Mouse (Mus musculus): ENCODE results near the gene Gm49384. TPM values are rescaled to one million over a fixed set of nuclear protein-coding genes. Genes with fewer than 3 reads are reported as not detected.
A peak's percentile ranks its signal among the peaks of the same experiment; 100 is the strongest.

The Gm49384 gene
- total RNA-seq, 2 experiments from 2014 or later: 1.4 to 2.0 TPM

DNA sequence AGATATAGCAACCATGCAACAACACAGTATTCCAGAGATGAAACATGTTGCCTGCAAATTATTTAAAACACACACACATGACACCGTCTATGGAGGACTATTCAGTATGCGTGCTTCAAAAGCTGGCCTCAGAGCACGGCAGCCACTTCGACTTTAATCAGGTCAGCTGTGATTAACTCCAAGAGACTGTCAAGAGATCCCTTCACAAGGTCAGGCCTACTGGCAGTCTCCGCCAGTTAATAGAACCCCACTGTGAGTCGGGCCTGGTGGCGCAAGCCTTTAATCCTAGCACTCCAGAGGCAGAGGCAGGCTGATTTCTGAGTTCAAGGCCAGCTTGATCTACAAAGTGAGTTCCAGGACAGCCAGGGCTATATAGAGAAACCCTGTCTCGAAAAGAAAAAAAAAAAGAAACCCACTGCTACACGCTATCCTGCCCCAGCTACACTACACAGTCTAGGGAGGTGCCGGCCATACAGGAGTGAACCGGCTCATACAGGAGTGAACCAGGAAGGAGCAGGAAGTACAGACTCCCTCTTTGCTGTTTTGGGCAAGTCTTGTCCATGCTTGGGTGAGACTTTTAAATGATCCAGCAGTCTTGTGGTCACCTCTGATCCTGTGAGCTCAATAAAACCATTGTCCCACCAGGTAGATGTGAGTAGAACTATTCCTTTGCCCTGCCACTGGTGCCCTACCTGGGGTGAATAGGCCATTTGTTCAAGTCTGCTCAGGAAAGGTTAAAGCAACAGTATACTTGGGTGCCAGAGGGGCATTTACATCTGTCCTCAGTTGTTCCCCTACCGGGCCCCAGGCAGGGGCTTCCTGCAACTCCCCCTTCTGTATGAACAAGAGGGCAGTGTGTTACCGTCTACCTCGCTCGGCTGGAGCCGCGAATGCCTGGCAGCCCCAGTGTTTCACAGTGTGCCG, 6.3 kb upstream of the Gm49384 start:
- intact Hi-C loops (cut with DNase I; ENCODE audit: low total_unique reads): loop anchor here (10.0 kb wide), 1 partner anchor 124 kb away; no protein-coding TSS in a partner anchor
- no peak for DNase-seq

DNA sequence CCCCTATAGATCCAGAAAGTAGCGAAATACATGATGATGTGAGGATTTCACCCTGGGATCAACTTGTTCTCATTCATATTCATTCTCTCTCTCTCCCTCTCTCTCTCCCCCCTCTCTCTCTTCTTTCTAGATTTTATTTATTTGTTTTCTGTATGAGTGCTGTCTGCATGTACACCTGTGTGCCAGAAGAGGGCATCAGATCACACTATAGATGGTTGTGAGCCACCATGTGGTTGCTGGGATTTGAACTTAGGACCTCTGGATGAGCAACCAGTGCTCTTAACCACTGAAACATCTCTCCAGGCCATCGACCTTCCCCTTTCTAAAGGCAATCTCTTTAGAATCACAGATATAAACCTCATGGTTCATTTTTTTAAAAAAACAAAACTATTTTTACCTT, 4.5 kb upstream of the Gm49384 start:
- DNase-seq: no peak
- intact Hi-C loops (cut with DNase I; ENCODE audit: low total_unique reads): no loop called here

DNA sequence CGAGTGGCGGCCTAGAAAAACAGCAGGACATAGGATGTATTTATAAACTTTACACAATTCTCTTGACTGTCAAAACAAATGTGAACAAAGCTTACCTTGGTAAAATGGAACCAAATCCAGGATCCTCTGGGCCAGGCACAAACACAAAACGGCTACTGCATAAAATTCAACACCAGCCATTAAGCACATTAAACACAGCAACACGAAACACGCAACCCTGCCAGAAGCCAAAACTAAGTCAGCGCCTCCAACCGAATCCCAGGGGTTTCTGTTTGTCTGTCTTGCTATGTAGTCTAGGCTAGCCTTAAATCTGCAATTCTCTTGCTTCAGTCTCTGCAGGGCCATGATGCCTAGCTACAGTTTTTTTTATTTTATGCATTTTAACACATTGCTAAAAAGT, 3.9 kb upstream of the Gm49384 start:
- intact Hi-C loops (cut with DNase I; ENCODE audit: low total_unique reads): no loop called here
- no peak for DNase-seq

DNA sequence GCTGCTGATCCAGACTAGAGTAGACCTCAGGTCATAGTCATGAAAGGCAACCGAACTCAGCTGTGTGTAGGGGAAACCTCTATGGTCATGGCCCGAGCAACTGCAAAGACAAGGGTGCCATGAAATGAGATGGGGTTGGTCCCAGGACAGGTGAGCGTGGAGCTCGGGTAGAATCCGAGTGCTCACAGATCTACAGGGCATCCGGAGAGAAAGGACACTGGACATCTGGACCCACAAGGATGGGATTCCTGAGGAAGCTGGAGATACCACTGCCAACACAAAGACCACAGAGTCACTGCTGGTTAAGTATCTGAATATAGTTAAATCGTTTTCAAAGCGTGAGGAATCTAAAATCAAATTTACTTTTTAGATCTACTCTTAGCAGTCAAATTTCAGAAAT, 3.3 kb upstream of the Gm49384 start:
- no peak for DNase-seq
- intact Hi-C loops (cut with DNase I; ENCODE audit: low total_unique reads): no loop called here

DNA sequence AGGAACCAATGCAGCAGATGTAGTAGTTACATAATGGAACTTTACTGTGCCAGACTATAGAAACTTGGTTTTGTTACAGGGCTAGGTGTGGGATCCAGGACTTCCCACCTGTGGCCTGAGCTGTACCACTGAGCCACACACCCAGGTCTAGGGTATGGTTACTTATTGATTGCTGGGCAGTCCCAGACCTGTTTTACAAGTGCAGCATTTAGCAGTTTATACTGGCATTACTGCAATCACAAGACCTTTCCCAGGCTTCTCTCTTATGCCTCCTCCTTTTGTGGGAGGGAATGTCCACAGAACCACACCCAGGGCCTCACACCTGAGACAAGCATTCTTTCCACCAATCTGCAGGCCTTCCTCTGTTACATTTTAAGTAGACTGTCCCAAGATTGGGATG, 5.1 kb downstream of the Gm49384 start:
- no peak for DNase-seq
- intact Hi-C loops (cut with DNase I; ENCODE audit: low total_unique reads): no loop called here

DNA sequence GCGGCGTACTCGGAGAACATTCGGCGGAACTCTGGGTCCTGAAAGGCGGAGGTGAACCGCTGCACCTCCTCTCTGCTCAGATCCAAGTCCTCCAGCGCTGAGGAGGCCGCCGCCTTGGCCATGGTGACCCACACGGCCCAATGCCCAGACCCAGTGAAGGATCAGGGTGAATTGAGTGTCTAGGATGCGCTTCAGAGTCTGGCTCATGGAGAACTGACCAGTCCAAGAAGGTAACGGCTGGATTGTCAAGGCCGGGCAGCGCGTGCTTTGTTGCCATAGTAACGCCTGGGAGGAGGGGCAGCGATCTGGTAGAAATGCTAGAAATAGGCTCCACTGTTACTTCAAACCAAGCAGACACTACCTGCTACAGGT, 5.9 kb downstream of the Gm49384 start, which contains the start of gene Dnaaf2:
TSS of gene Dnaaf2 (minus strand) at position 266 of the 372 bp plus-strand sequence.
- intact Hi-C loops (cut with DNase I; ENCODE audit: low total_unique reads): no loop called here
- peak; percentile 56 for DNase-seq

DNA sequence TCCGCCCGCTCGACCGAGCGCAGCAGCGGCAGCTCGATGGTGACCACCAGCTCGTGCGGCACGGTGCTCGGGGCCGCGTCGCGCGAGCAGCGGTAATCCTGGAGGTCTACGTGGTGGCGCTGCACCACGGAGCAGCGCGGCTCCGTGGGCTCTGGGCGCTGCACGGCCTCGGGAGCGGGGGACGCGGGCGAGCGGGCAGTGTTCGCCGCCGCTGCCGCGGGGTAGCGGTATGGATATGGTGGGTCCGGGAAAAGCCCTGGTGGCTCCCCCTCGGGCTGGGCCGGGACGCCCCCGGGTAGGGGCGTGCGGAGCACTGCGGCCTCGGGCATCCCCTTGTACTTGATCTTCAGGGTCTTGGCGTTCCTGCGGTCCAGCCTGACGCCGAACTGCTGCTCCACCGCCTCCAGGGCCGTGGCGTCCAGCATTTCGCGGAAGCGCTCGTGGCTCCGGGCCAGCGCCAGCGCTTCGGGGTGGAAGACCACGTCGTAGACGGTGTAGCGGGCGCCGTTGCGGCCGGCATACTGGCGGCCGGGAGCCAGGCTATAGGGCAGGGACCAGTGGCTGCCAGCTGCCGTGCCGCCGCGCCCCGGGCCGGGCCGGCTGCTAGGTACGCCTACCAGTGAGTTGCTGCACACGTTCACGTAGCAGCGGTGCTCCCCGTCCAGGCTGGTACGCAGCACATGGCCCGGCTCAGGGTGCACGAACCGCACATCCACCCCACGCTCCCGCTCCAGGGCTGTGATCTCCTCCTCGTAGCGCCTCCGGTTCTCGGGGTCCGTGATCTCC, 6.5 kb downstream of the Gm49384 start:
- intact Hi-C loops (cut with DNase I; ENCODE audit: low total_unique reads): no loop called here
- DNase-seq: peak; percentile 64

DNA sequence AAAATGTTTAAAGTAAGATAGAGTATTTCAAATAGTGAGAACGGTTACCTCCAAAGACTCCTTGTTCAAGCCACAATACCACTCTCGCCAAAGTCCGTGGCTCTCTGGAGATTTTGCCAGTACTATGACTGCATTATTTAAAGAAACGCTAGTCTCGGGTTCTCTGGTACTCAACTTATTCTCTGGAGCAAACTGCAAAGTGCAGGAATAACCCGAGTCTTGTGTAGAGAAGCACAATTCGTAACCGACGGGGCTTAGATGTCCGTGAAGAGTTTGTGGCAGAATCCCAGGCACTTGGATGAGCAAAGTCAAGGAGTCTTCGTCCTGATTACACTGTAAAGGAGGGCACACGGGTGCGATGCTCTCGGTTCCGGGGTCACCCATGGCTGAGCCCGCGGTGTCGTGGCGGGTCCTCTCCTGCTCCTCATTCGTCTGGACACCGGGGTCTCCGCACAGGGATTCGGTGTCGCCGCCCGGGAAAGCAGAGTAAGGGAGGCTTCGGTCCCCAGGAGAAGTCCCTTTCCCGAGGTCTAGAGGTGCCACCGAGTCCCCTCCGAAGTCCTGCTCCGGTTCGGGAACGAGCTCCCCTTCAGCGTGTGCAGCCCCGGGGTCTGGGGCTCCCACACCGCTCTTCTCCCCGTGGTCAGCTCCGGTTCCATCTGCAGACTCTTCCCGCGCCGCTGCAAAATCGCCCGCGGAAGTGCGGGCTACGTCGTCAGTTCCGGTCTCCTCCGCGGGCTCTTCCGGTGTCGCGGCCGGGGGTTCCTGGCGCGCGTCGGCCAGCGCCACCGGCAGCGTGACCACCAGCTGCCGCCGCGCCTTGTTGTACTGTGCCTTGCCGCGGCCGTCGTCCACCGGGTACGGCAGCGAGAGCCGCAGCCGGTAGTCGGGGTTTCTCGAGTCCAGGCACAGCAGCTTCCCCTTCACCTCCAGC, 7.4 kb downstream of the Gm49384 start, which contains the start of gene Gm49383:
TSS of gene Gm49383 (minus strand) at position 661 of the 934 bp plus-strand sequence.
- DNase-seq: peak; percentile 70
- intact Hi-C loops (cut with DNase I; ENCODE audit: low total_unique reads): no loop called here

DNA sequence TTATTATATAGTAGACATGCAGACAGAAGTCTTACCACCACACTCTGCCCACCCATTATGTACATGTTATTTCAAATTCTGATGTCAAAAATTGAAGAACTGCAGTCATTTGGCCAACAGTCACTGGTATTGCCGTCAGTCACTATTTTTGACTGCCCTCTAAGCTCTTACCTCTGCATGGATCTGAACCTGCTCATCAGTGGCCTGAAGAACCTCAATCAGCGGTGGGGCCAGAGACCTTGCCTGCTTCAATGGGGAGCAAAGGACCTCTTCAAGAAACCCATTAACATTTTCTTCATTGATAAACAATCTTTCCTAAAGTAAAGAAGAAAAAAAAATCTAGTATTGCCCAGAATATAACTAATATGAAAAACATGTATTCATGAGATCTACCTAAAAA, 11.4 kb downstream of the Gm49384 start:
- intact Hi-C loops (cut with DNase I; ENCODE audit: low total_unique reads): no loop called here
- DNase-seq: no peak

DNA sequence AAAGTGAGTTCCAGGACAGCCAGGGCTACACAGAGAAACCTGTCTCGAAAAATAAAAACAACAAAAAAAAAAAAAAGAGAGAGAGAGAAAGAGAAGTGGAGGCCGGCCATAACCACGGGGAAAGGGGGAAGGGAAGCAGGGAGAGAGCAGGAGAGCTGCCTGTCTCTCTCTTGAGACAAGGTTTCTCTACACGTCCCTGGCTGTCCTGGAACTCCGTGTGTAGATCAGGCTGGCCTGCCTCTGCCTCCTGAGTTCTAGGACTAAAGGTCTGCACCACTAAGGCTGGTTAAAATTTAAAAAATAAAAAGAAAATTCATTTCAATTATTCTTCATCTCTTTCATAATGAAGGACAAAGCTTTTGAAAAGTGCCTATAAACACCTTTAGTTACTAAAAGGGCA, 12.7 kb downstream of the Gm49384 start:
- intact Hi-C loops (cut with DNase I; ENCODE audit: low total_unique reads): no loop called here
- no peak for DNase-seq

DNA sequence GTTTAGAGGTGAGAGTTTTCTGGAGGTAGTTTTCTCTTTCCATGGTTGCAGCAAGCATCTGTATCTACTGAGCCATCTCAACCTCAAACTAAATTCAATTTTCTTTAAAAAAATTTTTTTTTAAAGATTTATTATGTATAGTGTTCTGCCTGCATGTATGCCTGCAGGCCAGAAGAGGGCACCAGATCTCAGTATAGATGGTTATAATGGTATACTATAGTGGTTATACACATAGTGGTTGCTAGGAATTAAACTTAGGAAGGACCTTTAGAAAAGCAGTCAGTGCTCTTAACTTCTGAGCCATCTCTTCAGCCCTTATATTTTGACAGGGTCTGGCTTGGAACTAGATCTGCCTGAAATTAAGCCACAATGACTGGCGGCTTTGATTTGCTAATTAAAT, 13.5 kb downstream of the Gm49384 start:
- no peak for DNase-seq
- intact Hi-C loops (cut with DNase I; ENCODE audit: low total_unique reads): no loop called here

DNA sequence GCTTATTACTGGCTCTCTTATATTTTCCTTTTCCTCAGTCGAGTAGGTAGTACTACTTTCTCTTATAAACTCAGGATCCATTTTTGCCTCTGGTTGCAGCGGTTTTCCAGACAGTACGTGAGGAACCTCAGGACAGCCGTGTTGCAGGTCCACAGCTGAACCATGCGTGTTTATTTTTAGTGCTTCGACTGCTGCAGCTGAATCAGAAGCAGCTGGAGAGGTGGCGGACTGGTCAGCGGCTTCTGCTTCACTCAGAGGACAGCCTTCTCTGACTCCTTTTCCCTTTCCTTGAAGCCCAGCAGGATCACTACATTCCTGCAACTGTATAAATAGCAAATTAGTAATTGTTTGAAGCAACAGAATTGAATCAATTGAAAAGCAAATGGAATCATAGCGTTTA, 14.0 kb downstream of the Gm49384 start:
- no peak for DNase-seq
- intact Hi-C loops (cut with DNase I; ENCODE audit: low total_unique reads): no loop called here

DNA sequence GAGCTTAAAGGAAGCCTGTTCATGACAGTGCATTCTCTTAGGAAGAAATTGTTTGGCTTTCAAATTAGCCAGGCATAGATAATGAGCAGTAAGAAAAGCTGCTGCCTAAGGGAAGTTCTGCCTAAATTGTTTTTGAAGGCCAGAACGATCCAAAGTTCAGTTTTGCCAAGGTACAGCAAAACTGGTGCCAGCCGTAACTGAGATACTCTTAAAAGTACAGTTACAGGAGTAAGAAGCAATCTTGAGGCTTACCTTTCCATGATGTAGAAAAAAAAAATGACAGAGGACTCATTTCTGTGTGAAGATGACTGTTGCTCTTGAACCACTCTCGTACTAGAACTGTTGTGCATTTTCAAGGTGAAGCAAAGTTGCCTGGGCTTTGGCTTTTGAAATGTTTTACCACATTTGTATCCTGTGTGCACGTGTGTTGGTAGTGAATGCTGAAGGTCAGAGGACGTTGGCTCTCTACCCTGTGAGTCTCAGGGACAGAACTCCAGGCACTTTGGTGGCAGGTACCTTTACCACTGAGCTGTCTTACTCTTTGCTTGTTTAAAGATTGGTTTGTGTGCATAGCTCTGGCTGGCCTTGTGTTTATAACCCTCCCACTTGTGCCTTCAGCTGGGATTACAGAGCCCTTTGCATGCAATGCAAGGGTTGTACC, 17.1 kb downstream of the Gm49384 start:
- intact Hi-C loops (cut with DNase I; ENCODE audit: low total_unique reads): loop anchor here (10.0 kb wide), 1 partner anchor 408 kb away; no protein-coding TSS in a partner anchor
- DNase-seq: no peak

DNA sequence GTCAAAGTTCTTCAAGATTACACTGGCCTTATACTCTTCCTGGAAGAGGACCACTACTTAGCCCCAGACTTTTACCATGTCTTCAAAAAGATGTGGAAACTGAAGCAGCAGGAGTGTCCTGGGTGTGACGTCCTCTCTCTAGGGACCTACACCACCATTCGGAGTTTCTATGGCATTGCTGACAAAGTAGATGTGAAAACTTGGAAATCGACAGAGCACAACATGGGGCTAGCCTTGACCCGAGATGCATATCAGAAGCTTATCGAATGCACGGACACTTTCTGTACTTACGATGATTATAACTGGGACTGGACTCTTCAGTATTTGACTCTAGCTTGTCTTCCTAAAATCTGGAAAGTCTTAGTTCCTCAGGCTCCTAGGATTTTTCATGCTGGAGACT, 18.7 kb downstream of the Gm49384 start:
- intact Hi-C loops (cut with DNase I; ENCODE audit: low total_unique reads): loop anchor here (10.0 kb wide), 1 partner anchor 409 kb away; no protein-coding TSS in a partner anchor
- DNase-seq: no peak

DNA sequence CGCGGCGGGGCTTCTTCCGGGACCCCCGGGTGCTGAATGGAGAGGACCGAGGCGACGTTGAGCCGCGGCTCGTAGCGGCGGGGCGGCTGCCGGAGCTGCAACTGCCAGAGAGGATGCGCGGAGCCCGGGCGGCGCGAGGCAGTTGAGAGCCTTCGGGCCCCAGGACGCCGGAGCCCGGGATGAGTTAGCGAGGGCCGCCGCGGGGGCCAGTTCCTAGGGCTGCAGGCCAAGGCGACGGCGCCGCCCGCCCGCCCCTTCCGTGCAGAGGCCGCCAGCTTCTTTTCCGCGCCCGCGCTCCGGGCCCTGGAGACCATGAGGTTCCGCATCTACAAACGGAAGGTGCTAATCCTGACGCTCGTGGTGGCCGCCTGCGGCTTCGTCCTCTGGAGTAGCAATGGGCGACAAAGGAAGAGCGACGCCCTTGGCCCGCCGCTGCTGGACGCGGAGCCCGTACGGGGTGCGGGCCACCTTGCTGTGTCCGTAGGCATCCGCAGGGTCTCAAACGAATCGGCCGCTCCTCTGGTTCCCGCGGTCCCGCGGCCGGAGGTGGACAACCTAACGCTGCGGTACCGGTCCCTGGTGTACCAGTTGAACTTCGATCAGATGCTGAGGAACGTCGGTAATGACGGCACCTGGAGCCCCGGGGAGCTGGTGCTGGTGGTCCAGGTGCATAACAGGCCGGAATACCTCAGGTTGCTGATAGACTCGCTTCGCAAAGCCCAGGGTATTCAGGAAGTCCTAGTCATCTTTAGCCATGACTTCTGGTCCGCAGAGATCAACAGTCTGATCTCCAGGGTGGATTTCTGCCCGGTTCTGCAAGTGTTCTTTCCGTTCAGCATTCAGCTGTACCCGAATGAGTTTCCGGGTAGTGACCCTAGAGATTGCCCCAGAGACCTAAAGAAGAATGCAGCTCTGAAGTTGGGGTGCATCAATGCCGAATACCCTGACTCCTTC, 19.4 kb downstream of the Gm49384 start:
- intact Hi-C loops (cut with DNase I; ENCODE audit: low total_unique reads): loop anchor here (10.0 kb wide), 1 partner anchor 410 kb away; no protein-coding TSS in a partner anchor
- DNase-seq: peak; percentile 67

DNA sequence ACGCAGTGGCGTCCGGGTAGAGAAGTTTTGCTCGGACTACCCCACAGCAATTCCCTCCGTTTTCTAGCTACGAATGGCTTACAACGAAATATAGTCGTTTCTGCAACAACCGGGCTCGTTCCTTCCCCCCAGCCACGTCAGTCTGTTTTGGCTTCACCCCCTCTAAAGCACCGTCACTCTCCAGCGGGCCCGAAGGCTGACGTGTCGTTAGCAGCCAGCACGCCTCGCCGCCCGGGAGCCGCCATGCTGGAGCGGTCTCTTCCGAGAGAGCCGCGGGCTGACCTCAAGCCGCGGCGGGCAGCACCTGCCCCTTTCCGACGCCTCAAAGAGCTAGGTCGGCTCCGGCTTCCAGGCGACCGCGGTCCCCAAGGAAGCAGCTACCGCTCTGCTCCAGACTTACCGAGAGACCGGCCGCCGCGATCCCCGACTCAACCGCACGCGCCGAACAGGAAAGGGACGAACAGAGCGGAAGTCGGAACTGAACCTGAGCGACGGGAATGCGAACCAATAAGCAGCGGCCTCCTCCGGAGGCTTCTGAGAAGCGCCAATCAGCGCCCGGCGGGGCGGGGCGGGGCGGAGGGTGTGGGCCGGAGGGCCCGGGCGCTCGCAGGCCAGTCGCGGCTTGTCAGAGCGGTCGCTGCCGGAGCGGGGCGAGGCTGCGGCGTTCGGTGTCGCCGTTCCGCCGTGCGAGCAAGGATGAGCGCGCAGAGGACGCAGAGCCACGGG, 20.3 kb downstream of the Gm49384 start, which contains the start of the genes Rpl36al and Mgat2:
TSS of gene Rpl36al (minus strand) at position 501 of the 726 bp plus-strand sequence.
TSS of gene Mgat2 (plus strand) at position 575 of the 726 bp plus-strand sequence.
- intact Hi-C loops (cut with DNase I; ENCODE audit: low total_unique reads): loop anchor here (10.0 kb wide), 1 partner anchor 411 kb away; no protein-coding TSS in a partner anchor
- peak; percentile 99 for DNase-seq

DNA sequence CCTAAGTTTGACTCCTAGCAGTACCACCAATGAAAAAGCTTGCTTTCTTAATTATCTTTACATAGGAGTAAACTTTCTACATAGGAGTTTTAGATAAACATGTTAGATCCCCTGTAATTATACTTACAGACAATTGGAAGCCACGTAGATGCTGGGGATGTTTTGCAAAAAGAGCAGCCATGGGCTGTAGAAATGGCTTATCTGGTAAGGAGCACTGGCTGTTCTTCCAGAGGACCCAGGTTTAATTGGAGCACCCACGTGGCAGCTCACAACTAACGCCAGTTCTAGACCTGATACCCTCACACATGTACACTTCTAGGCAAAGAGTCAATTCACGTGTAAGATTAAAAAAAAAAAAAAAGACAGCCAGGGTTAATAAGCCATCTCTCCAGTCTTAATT, 22.3 kb downstream of the Gm49384 start:
- intact Hi-C loops (cut with DNase I; ENCODE audit: low total_unique reads): loop anchor here (10.0 kb wide), 1 partner anchor 413 kb away; no protein-coding TSS in a partner anchor

More for the DNA sequence above, 22.3 kb downstream of the Gm49384 start:
- no peak for DNase-seq

Measured in gastrocnemius, postnatal 14 days (tissue).